16 mouse cellular contexts compared by ENCODE assay signal in genomic region chr9:95387881-95388380, GRCm38 (mm10).
"Had no signal": no experiment of that assay in that cellular context is flagged by ENCODE, and none has a peak within 500 bp of the region (broad histone marks: within the 10 kb centered on the region; RNA-seq: fewer than 3 reads in every experiment).

No protein-coding gene starts in this region.

- H3K9ac ChIP-seq: liver, embryonic 13.5 days; midbrain, embryonic 12.5 days; neural tube, embryonic 13.5 days; stomach, embryonic 15.5 days had no signal

- H3K4me3 ChIP-seq: left cerebral cortex, adult 2 months; liver, embryonic 13.5 days; midbrain, embryonic 12.5 days; myocyte; neural tube, embryonic 13.5 days; stomach, embryonic 15.5 days had no signal

- H3K27me3 ChIP-seq: liver, embryonic 13.5 days; midbrain, embryonic 12.5 days; neural tube, embryonic 13.5 days; stomach, embryonic 15.5 days had no signal

- ATAC-seq: inflammation-experienced regulatory T-cells, adult 6 months; midbrain, embryonic 16.5 days had no signal

- H3K36me3 ChIP-seq: liver, embryonic 13.5 days; midbrain, embryonic 12.5 days; neural tube, embryonic 13.5 days; stomach, embryonic 15.5 days had no signal

- H3K4me1 ChIP-seq: liver, embryonic 13.5 days; midbrain, embryonic 12.5 days; neural tube, embryonic 13.5 days; stomach, embryonic 15.5 days had no signal

- H3K9me3 ChIP-seq: liver, embryonic 13.5 days; midbrain, embryonic 12.5 days; neural tube, embryonic 13.5 days; stomach, embryonic 15.5 days had no signal

- H3K4me2 ChIP-seq: liver, embryonic 13.5 days; midbrain, embryonic 12.5 days; neural tube, embryonic 13.5 days; stomach, embryonic 15.5 days had no signal

- DNase-seq: layer of hippocampus, postnatal 36 days; liver, embryonic 13.5 days; lung, adult 2 months; lung, postnatal 14 days; lung, postnatal 4 days; retina, postnatal 1 day; right cerebral cortex, postnatal 25 days; spleen, adult 18-20 months; thymus, postnatal 25 days had no signal

- H3K27ac ChIP-seq: left cerebral cortex, adult 2 months; liver, embryonic 13.5 days; midbrain, embryonic 12.5 days; neural tube, embryonic 13.5 days; stomach, embryonic 15.5 days had no signal
